Mouse (Mus musculus): ENCODE data around the gene Tex30. TPM values are rescaled to one million over a fixed set of nuclear protein-coding genes. Genes with fewer than 3 reads are reported as not detected.

Gene Tex30
- 43.8 and 47.6 TPM in 2 replicates for polyA plus RNA-seq (2015; fragmentation: Nextera tagmentation; extraction: Ambion mirVana)

GRCm38 (mm10) chr1:44102259-44102717 lies at the start of gene Tex30:
Gene Tex30 (minus strand): TSS chr1:44102441.
- DNase-seq (ENCODE audit: low spot score) (peak; percentile 96), ATAC-seq (ENCODE audit: low FRiP score, low TSS enrichment) (peak; percentile 99)
- Histone ChIP-seq H3K9me3 (ENCODE audit: control insufficient read depth, low read length) (no peaks in the 10 kb centered on the region), H3K4me1 (replicated peaks; ENCODE audit: control insufficient read depth, insufficient read depth) (no peaks in the 10 kb centered on the region), H3K4me2 (replicated peaks; ENCODE audit: low read depth) (peak within 1 kb of the TSS; percentile 73), H3K27me3 (ENCODE audit: control insufficient read depth, insufficient read depth, low read length) (no peaks in the 10 kb centered on the region), H3K27ac (replicated peaks) (peak within 1 kb of the TSS; percentile 90), H3K36me3 (ENCODE audit: control insufficient read depth, insufficient read depth, low read length) (no peaks in the 10 kb centered on the region), H3K4me3 (ENCODE audit: low read depth, low read length) (peak within 1 kb of the TSS; percentile 61), H3K9ac (ENCODE audit: low read length) (peak within 1 kb of the TSS; percentile 79)
- TF ChIP-seq CTCF (IDR thresholded peaks at IDR 0.05; ENCODE audit: low read depth) (no peak; the same call in 1 of the 2 replicates), EP300 (optimal IDR thresholded peaks at IDR 0.05) (no peak)
- under 1% methylated on average over 53 of the region's 55 CpGs for WGBS

GRCm38 (mm10) chr1:44148706-44149105 lies 46.5 kb upstream of the Tex30 start:
- no peaks in the 10 kb centered on the region for H3K4me1 ChIP-seq (replicated peaks; ENCODE audit: control insufficient read depth, insufficient read depth)
- H3K36me3 ChIP-seq (ENCODE audit: control insufficient read depth, insufficient read depth, low read length), result no peaks in the 10 kb centered on the region
- H3K27me3 ChIP-seq (ENCODE audit: control insufficient read depth, insufficient read depth, low read length), result no peaks in the 10 kb centered on the region
- no peak overlapping the region; the same call in 1 of the 2 replicates for H3K9ac ChIP-seq (ENCODE audit: low read length)
- WGBS, result 15% methylated on average over 6 of the region's 6 CpGs
- peak overlapping the region; percentile 70 for H3K4me3 ChIP-seq (ENCODE audit: low read depth, low read length)
- ATAC-seq (ENCODE audit: low FRiP score, low TSS enrichment), result no peak
- DNase-seq (ENCODE audit: low spot score), result no peak
- H3K4me2 ChIP-seq (replicated peaks; ENCODE audit: low read depth), result peak overlapping the region; percentile 67
- no peak overlapping the region for H3K27ac ChIP-seq (replicated peaks)
- no peaks in the 10 kb centered on the region for H3K9me3 ChIP-seq (ENCODE audit: control insufficient read depth, low read length)
- TF ChIP-seq EP300 (optimal IDR thresholded peaks at IDR 0.05), result no peak
- peak; percentile 45 for TF ChIP-seq CTCF (IDR thresholded peaks at IDR 0.05; ENCODE audit: low read depth)

GRCm38 (mm10) chr1:44147563-44148381 lies 45.5 kb upstream of the Tex30 start, which contains the start of gene Ercc5:
Gene Ercc5 (plus strand): TSS chr1:44147744.
- no peaks in the 10 kb centered on the region for H3K9me3 ChIP-seq (ENCODE audit: control insufficient read depth, low read length)
- under 1% methylated on average over 66 of the region's 66 CpGs for WGBS
- H3K36me3 ChIP-seq (ENCODE audit: control insufficient read depth, insufficient read depth, low read length), result peaks cover 2% of the 10 kb centered on the region; the same call in 1 of the 2 replicates
- H3K4me3 ChIP-seq (ENCODE audit: low read depth, low read length), result peak within 1 kb of the TSS; percentile 70
- ATAC-seq (ENCODE audit: low FRiP score, low TSS enrichment) (peak; percentile 97), DNase-seq (ENCODE audit: low spot score) (peak; percentile 85)
- H3K4me1 ChIP-seq (replicated peaks; ENCODE audit: control insufficient read depth, insufficient read depth), result no peaks in the 10 kb centered on the region
- TF ChIP-seq EP300 (optimal IDR thresholded peaks at IDR 0.05) (no peak), CTCF (IDR thresholded peaks at IDR 0.05; ENCODE audit: low read depth) (no peak)
- peak within 1 kb of the TSS; percentile 92 for H3K27ac ChIP-seq (replicated peaks)
- peak within 1 kb of the TSS; percentile 84 for H3K9ac ChIP-seq (ENCODE audit: low read length)
- H3K27me3 ChIP-seq (ENCODE audit: control insufficient read depth, insufficient read depth, low read length), result no peaks in the 10 kb centered on the region
- peak within 1 kb of the TSS; percentile 67 for H3K4me2 ChIP-seq (replicated peaks; ENCODE audit: low read depth)

DNA sequence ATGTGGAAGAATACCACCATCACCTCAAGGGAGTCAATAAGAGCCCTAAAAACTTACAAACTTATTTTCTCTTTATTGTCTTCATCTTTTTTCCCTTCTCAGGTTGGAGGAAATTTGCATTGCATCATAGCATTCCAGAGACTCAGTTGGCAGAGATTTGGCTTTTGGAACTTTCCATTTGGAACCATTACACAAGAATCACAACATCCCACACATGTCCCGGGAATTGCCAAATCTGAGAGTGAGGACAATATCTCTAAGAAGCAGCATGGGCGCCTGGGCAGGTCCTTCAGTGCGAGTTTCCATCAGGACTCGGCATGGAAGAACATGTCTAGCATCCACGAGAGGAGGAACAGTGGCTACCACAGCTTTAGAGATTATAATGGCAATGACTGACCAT lies 40.5 kb upstream of the Tex30 start:
- Histone ChIP-seq H3K4me3 (ENCODE audit: low read depth, low read length) (no peak overlapping the region), H3K27me3 (ENCODE audit: control insufficient read depth, insufficient read depth, low read length) (no peaks in the 10 kb centered on the region), H3K4me1 (replicated peaks; ENCODE audit: control insufficient read depth, insufficient read depth) (no peaks in the 10 kb centered on the region), H3K9ac (ENCODE audit: low read length) (no peak overlapping the region), H3K27ac (replicated peaks) (no peak overlapping the region), H3K9me3 (ENCODE audit: control insufficient read depth, low read length) (no peaks in the 10 kb centered on the region), H3K36me3 (ENCODE audit: control insufficient read depth, insufficient read depth, low read length) (peaks cover 4% of the 10 kb centered on the region; the same call in 1 of the 2 replicates), H3K4me2 (replicated peaks; ENCODE audit: low read depth) (no peak overlapping the region)
- no peak for DNase-seq (ENCODE audit: low spot score)
- no peak for ATAC-seq (ENCODE audit: low FRiP score, low TSS enrichment)
- 88% methylated on average over 5 of the region's 5 CpGs for WGBS
- no peak for TF ChIP-seq EP300 (optimal IDR thresholded peaks at IDR 0.05)
- no peak for TF ChIP-seq CTCF (IDR thresholded peaks at IDR 0.05; ENCODE audit: low read depth)

DNA sequence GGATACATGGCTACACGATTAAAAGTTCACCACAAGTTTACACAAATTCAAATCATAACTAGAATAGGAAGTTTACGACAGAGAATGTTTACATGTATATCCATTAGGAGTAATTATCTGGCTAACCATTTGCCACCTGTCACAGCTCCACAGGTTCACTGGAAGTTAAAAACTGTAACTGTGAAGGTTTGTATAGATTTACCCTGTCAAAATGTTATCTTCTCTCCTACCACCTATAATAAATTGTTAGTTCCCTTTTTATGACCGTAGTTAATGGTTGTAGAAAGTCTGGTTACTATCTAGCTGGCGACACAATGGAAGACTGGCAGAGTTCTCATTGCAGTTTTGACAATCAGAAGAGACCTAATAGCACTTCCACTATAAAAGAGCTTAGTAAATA lies 38.0 kb upstream of the Tex30 start:
- Histone ChIP-seq H3K9ac (ENCODE audit: low read length) (no peak overlapping the region), H3K27me3 (ENCODE audit: control insufficient read depth, insufficient read depth, low read length) (no peaks in the 10 kb centered on the region), H3K9me3 (ENCODE audit: control insufficient read depth, low read length) (no peaks in the 10 kb centered on the region), H3K4me3 (ENCODE audit: low read depth, low read length) (no peak overlapping the region), H3K36me3 (ENCODE audit: control insufficient read depth, insufficient read depth, low read length) (peaks cover 4% of the 10 kb centered on the region), H3K4me2 (replicated peaks; ENCODE audit: low read depth) (no peak overlapping the region), H3K27ac (replicated peaks) (no peak overlapping the region), H3K4me1 (replicated peaks; ENCODE audit: control insufficient read depth, insufficient read depth) (no peaks in the 10 kb centered on the region)
- 49% methylated on average over 4 of the region's 4 CpGs for WGBS
- DNase-seq (ENCODE audit: low spot score) (no peak), ATAC-seq (ENCODE audit: low FRiP score, low TSS enrichment) (no peak)
- TF ChIP-seq EP300 (optimal IDR thresholded peaks at IDR 0.05) (no peak), CTCF (IDR thresholded peaks at IDR 0.05; ENCODE audit: low read depth) (no peak)
